Mouse (Mus musculus) intestine, embryonic 15.5 days (tissue): ENCODE results near the gene Cish. TPM values are rescaled to one million over a fixed set of nuclear protein-coding genes. Genes with fewer than 3 reads are reported as not detected.

ENCODE experiments used
- ATAC-seq: fragments of 200-750 bp; cut with Nextera tagmentation; 2 replicates; pipeline ENCODE4 v1.8.0; 2017; ENCODE audit warnings: moderate TSS enrichment, moderate library complexity
- H3K27ac ChIP-seq: fragments of 300-500 bp; sonication (generic); 2 replicates; pipeline ENCODE4 v1.5.1; 2015; ENCODE audit warnings: mild to moderate bottlenecking, inconsistent platforms
- H3K27me3 ChIP-seq: fragments of 300-500 bp; sonication (generic); replicated peaks from 2 replicates; pipeline ENCODE4 v1.6.1; 2015; ENCODE audit warnings: inconsistent platforms
- H3K36me3 ChIP-seq: fragments of 300-500 bp; sonication (generic); 2 replicates; pipeline ENCODE4 v1.6.1; 2015; ENCODE audit warnings: inconsistent platforms
- H3K4me1 ChIP-seq: fragments of 300-500 bp; sonication (generic); replicated peaks from 2 replicates; pipeline ENCODE4 v1.6.1; 2015; ENCODE audit warnings: inconsistent platforms
- H3K4me2 ChIP-seq: fragments of 300-500 bp; sonication (generic); replicated peaks from 2 replicates; pipeline ENCODE4 v1.6.1; 2015; ENCODE audit warnings: mild to moderate bottlenecking, inconsistent platforms
- H3K4me3 ChIP-seq: fragments of 300-500 bp; sonication (generic); replicated peaks from 2 replicates; pipeline ENCODE4 v1.5.1; 2015; ENCODE audit warnings: inconsistent platforms
- H3K9ac ChIP-seq: fragments of 300-500 bp; sonication (generic); 2 replicates; pipeline ENCODE4 v1.6.1; 2015; ENCODE audit warnings: inconsistent platforms
- H3K9me3 ChIP-seq: fragments of 300-500 bp; sonication (generic); 2 replicates; pipeline ENCODE4 v1.6.1; 2016; ENCODE audit warnings: inconsistent platforms
- WGBS: fragments of 180-500 bp; shearing (Covaris S2); methylation state at CpG from one replicate; pipeline ENCODE4 v1.1.7; 2015; 5-methylcytosine and 5-hydroxymethylcytosine counted together
- polyA plus RNA-seq: library from polyadenylated mRNA; unstranded; fragments of >200 nt; fragmentation: Nextera tagmentation; extraction: Ambion mirVana; gene quantifications from 2 replicates; pipeline ENCODE4 v1.2.1, GENCODE M21; 2015

Gene Cish
- polyA plus RNA-seq, 1 experiment from 2014 or later, result 16.8 TPM

- Histone ChIP-seq H3K36me3 (no peaks in the 10 kb centered on the region), H3K4me3 (no peak overlapping the region), H3K27me3 (0 out of 2 replicates have a peak, but pooled peaks cover 2% of the 10 kb centered on the region), H3K27ac (no peak overlapping the region), H3K4me1 (no peaks in the 10 kb centered on the region), H3K9me3 (no peaks in the 10 kb centered on the region), H3K4me2 (no peak overlapping the region), H3K9ac (no peak overlapping the region)
- no peak for ATAC-seq
- WGBS, result 74% methylated on average over 9 of the region's 9 CpGs
Observed at GRCm38 (mm10) chr9:107347586-107348183, 51.9 kb downstream of the Cish start.

- H3K36me3 ChIP-seq, result no peaks in the 10 kb centered on the region
Observed at GRCm38 (mm10) chr9:107349321-107349720, 53.5 kb downstream of the Cish start.

More at GRCm38 (mm10) chr9:107349321-107349720, 53.5 kb downstream of the Cish start:
- H3K4me1 ChIP-seq, result no peaks in the 10 kb centered on the region
- H3K9me3 ChIP-seq, result no peaks in the 10 kb centered on the region
- no peak overlapping the region for H3K27ac ChIP-seq
- ATAC-seq, result no peak
- H3K4me3 ChIP-seq, result no peak overlapping the region
- H3K4me2 ChIP-seq, result no peak overlapping the region
- 44% methylated on average over 7 of the region's 7 CpGs for WGBS
- 0 out of 2 replicates have a peak, but pooled peaks cover 2% of the 10 kb centered on the region for H3K27me3 ChIP-seq
- H3K9ac ChIP-seq, result no peak overlapping the region

Other genes with a start within 250 kb of the Cish start
- gene Dock3, start 64.1 kb upstream of the Cish start, polyA plus RNA-seq, result 0.54 and 0.64 TPM in 2 replicates
- 34.8 and 35.4 TPM in 2 replicates for gene Mapkapk3, start 6.1 kb upstream of the Cish start, polyA plus RNA-seq
- gene Hemk1, start 42.3 kb downstream of the Cish start, polyA plus RNA-seq, result 9.0 and 11.1 TPM in 2 replicates
- 0.28 and 0.40 TPM in 2 replicates for gene 6430571L13Rik, start 44.6 kb downstream of the Cish start, polyA plus RNA-seq
- gene Cacna2d2, start 103.6 kb downstream of the Cish start, polyA plus RNA-seq, result 0.29 and 0.34 TPM in 2 replicates
- gene Tmem115, start 237.9 kb downstream of the Cish start, polyA plus RNA-seq, result 42.2 and 43.0 TPM in 2 replicates
- 31.2 and 35.8 TPM in 2 replicates for gene Cyb561d2, start 246.2 kb downstream of the Cish start, polyA plus RNA-seq
- gene Nprl2, start 246.2 kb downstream of the Cish start, polyA plus RNA-seq, result 33.9 and 36.9 TPM in 2 replicates